Mouse (Mus musculus): ENCODE measurements around the gene Nkx6-1. TPM values are rescaled to one million over a fixed set of nuclear protein-coding genes. Genes with fewer than 3 reads are reported as not detected.

The Nkx6-1 gene
- total RNA-seq (2021), result not detected
- long read RNA-seq, experiment 1, result 0 reads
- long read RNA-seq, experiment 2, result 0 reads

DNA sequence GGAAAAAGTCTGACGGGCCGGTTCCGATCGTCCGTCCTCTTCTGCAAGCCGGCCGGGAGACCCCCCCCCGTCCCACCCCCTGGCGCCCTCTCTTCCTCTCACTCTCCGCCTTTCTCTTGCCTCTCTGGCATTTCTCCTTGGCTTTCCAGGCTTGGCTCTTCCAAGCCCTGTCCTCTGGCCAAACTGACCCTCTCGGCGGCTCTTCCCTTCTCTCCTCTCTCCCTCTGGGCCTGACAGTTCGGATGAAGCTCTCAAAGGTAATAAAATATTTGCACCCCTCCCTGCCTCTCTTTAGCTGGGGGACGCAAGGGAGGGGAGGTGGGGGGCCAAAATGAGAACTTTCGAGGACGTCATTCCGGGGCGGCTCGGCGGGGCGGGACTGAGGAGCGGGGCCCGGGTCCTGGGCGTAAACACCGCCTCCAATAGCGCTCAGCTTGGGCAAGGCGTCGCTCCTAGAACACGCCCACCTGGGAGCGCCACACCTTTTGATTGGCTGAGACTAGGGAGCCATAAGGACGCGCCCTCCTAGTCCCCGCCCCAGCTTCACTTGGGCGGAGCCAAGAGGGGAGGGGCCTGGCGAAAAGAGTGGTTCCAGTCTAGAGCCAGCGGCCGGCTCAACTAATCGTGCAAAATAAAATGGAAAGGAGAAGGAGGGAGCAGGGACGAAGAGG is at the start of gene Nkx6-1:
Nkx6-1 (minus strand) TSS at position 52 of the 671 bp plus-strand sequence.
- peak; percentile 83 to 87 for DNase-seq

DNA sequence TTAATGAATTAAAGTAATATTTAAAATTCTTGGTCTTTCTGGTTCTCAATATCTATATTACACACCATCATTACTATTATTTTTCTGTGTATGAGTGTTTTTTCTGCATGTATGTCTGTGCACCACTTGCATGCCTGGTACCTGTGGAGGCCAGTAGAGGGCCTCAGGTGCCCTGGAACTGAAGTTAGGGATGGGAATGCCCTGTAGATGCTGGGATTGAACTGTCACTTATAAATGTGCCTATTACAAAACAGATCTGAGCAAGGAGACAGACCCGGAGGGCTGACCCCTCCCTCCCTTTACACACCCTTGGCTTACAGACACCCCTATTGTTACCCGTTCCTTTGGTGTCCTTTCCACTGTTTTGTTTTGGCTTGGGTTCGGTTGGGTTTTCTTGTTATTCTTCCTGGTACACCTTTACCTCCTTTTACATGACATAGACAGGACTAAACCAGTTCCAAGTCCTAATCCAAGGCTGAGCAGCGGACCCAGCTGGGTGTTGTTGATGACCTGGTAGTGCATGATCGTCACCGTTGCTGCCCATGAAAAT is 48.3 kb upstream of the Nkx6-1 start:
- no peak for DNase-seq

DNA sequence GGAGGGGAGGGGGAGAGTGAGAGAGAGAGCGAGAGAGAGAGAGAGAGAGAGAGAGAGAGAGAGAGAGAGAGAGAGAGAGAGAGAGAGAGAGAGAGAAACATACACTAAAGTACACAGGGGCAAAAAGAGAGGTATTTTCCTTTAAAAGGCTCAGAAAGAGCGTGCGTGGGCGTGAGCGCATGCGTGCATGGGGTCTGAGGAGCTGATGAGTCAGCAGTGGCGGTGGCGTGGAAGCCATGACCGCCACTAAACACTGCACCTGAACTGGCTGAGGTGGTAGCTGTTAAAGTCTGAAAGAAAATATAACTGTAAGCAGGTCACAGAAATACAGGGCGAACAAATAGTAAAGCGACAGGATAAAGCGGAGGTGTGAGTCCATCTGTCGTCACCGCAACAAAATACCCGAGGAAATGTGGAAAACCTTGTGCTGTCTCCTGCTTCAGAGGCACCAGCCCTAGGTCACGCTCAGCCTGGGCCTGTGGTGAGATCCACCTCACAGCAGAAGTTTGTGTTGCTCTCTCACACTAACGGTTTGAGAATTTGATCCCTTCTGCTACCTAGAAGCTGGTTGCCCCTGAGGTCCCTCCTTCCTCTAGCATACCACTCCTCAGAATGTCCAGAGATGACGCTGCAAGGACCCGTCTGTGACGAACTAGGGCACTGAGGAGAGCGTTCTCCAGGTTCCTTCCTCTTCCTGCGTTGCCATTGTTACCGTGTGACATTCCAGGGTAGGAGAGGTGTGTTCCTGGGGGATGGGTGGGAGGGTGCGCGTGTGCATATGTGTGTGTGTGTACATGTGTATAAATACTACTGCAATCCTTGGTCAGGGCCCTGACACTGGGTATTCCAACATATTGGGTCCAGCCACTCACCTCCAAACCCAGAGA is 38.8 kb upstream of the Nkx6-1 start:
- peak; percentile 5 to 12 for DNase-seq

DNA sequence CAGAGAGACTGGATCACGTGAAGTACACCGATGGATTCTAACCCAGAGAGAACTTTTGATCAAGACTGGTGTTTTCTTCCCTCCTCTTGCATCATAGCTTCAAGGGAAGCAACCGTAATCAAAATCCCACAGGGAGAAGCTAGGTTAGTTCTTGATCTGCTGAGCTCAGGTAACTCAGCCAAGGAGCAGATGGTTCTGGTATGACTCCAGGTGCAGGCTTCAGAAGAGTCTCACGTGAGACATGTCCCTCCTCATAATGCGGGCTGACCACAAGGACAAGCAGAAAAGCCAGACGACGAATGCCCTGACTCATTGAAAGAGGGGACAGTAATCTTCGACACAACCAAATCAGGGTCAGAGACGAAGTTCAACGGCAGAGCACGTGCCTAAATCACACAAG is 37.8 kb upstream of the Nkx6-1 start:
- DNase-seq, result no peak

DNA sequence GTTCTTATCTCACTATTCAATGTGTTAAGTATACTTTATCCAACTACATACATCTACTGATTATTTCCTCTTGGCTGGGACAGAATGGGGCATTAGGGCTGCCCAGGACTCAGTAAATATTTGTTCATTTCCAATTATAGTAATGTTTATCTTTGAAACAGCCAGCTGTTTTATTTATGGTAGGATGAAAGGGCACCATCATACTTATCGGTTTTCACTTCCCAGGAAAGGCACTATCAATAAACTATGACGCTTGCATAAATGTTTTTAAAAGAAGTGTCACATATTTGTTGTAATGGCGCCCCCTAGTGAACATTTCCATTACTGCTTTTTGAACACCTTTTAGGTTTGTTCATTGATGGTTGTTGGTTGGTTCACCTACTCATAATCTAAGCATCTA is 35.8 kb upstream of the Nkx6-1 start:
- DNase-seq, result peak in 1 of 2 experiments; percentile 5

DNA sequence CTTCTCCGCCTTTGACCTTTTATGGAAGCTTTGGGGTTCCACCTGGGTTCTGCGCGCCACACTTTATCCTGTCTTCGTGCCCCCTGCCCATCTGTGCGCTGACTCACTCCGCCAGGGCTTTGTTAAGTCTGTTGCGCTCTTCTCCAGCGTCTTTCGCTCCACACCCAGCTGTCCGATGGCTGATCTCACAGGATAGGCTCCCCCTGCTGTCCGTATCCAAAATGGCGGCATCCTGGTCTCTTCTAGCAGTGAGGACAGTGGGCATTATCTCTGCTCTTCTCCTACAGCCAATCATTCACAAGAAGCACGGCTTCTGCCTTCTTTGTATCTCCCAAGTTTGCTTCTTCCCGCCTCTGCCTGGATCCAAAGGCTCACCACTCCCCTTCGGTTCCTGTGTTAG is 23.8 kb upstream of the Nkx6-1 start:
- DNase-seq, result peak in 1 of 2 experiments; percentile 13

DNA sequence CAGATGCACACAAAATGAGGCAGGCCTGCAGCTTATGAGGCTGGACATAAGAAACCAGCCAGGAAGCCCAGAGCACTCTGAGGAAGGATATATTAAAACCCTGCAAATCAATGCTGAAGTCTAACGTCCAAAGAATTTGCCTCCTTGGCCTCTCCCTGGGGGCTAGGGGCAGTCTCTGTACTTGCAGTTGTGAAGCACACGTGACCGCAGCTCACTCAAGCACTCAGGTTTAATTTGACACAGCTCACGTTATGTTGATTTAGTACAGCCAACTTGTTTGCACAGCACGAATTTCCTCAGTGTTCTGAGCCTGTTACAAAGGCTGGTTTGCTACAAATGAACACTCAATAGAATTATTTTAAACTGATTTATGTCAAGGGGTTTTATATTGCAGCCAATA is 18.5 kb upstream of the Nkx6-1 start:
- DNase-seq, result no peak

DNA sequence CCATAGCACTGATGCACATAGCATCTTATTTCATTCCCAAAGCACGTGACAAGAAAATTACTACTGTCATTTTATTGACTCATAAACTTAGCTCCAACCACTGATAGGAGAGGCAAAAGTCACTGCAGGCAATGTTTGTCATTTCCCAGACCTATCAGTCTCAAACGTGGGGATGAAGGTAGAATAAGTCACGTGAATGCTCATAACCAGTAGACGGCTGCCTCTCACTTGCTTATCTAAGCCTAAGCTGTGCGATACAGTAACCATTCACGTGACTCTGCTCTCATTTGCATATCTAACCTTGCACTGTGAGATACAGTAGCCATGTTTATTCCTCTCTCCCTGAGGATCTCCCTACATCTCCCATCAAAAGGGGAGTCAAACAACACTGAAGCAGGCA is 15.5 kb upstream of the Nkx6-1 start:
- DNase-seq, result no peak

DNA sequence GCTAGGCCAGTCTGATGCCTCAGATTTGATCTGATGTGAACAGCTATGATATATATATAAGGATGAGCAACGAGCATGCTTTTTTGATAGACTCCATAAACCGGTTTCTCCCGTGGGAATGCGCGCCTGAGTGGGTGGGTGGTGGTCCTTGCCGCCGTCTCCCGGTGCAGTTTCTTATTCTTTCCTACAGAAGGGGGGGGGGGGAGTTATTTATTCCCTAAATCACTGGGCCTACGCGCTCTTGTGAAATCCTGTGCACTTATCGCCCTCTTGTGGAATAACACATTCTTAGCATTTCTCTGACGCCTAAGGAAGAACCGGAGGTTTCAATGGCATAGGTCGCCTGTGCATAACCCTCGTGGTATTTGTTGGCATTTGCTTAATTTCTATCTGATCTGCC is 4.6 kb upstream of the Nkx6-1 start:
- DNase-seq, result peak in 1 of 2 experiments; percentile 16

DNA sequence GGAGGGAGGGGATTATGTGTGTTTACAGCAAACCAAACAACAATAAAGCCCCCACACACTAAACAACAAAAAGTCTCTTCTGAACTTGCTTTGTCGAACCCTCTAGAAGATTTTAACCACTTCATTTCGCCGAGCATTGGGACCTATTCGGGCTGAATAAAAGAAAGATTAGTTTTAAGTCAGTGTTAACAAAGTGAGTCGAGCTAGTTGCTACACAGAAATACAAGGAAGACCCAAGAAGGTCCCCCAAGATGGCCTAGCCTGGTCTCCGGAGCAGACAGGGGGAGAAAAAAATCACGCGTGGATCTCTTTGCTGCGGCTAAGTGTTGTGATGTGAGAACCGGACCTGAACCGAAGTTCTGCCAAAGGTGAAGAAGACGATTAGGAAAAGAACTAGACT is 3.7 kb upstream of the Nkx6-1 start:
- no peak for DNase-seq

DNA sequence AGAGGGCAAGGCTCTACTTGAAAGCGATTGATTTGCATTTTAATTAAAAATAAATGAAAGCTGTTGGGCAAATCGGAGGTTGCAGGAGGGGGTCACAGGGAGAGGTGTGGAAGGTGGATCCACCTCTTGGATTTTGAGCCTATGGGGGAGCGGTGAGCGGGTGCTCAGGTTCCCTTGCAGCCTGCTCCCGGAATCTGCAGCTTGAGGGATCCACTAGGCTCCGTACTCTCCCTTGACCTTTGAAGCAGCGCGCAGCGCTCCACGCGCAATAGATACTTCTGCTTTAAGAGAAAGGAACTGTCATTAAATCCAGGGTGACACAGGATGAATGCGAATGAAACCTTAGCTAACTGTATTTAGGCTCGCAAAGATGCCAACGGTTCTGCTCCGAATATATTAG is 3.2 kb upstream of the Nkx6-1 start:
- no peak for DNase-seq

DNA sequence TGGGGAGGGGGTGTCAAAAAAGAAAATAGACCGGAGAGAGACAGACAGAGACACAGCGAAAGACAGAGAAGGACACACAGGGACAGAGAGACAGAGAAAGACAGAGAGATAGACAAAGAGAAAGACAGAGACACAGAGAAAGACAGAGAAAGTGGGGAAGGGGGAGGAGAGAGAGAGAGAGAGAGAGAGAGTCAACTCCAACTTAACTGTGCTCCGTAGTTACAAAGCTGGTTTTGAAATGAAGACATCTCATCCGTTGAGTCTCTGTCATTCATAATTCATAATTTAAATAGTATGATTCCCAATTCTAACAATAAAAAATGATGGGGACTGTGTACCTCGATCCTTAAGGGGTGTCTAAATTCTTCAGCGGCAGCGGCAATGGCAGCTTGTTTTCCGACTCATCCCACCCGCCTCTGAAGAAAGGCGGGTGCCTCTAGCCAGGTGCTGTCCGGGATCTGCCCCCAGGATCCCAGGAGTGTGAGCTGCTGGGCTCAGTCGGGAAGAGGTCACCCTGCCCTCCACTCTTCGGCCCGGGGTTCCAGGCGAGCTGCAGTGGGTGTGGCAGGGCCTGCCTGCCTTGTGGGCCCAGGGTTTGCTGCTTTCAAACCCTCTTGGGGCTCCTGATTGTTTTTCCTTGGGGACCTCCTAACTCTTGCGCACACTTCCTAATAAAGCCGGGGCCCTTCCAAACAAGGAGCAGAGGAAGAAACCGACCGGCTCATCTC is 2.6 kb upstream of the Nkx6-1 start:
- DNase-seq, result no peak

DNA sequence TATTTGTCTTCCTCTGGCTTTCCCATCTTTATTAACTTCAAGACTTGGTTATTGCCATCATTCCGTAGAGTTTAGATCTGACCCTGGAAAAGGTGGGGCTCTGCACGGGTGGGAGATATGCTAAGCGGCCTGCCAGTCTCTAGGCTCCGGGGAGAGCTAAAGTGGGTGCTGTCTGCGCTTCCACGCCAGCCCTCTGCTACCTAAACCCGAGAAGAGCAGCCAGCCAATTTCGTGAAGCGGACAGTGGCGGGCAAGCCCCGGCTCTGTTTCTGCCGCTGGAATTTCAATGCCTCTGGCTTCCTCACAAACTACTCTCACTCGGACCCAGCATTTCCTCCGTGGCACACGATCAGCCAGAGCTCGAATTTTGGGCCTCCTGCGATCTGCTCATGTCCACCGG is 1.9 kb upstream of the Nkx6-1 start:
- no peak for DNase-seq

DNA sequence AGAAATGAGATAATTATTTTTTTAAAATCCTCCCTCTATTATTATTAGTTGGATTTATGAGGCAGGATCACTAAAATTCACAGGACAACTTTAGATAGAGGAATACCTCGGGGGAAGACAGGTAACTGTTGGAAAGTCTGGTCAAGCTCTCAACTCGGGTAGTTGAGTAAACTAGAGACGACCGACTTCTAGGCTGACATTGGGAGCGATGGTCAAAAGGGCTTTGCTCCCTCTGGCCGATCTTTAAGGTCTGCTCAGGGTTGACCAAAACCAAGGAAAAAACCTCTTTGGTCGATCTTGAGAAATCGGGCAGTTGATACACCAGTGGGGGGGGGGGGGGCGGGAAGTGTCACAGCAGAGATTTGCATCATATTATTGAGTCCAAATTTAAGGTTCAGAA is 1.3 kb upstream of the Nkx6-1 start:
- DNase-seq, result no peak

DNA sequence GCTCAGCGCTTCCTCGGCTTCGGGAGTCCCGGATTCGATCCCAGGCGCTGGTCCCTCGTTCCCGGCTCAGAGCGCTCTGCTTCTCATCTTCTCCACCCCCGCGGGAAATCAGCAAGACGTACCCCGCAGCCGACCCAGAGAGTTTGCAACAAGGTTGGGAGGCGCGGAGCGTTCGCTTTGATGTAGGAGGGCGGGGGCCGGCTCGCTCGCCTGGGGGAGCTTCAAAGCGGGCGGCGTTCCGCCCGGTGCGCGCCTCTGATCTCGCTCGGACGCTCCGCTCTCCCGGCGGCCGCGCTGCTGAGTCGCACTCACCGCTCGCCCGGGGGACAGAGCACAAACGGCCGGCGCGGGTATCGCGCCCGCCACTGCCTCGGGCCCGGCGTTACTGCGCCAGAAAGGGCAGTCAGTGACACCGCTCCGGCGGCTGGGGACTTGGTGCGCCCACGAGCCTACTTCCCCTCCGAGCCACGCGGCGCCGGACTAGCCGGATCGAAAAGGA is 324 bp downstream of the Nkx6-1 start:
- peak; percentile 23 to 39 for DNase-seq

DNA sequence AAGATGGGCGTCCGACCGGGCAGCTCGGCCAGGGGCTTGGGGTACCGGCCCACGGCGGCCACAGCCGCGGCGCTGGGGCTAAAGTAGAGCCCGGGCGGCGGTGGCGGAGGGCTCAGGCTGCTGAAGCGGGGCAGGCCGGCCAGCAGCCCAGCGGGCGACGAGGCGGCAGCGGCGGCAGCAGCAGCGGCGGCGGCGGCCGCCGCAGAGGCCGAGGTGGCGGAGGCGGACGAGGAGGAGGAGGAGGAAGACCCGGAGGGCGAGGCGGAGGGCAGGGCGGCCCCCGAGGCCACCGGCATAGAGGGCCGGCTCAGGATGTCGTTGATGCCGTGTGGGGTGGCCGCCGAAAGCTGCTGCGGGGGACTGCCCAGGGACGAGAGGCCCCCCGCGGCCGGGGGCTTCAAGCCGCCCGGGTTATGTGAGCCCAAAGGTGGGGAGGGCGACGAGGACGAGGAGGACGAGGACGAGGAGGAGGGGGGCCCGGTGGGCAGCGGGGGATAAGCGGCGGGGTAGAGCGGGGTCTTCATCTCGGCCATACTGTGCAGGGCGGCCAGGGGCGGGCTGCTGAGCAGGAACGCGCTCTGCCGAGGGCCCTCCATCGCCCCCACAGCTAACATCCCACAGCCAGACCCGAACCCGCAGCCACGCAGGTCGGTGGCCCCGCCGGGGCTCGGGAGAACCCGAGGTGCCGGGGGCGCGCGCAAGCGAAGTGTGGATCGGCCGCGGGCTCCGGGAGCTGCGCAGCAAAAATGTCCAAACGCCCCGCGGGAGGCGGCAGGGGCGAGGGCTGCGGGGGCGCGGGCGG is 974 bp downstream of the Nkx6-1 start:
- no peak for DNase-seq

DNA sequence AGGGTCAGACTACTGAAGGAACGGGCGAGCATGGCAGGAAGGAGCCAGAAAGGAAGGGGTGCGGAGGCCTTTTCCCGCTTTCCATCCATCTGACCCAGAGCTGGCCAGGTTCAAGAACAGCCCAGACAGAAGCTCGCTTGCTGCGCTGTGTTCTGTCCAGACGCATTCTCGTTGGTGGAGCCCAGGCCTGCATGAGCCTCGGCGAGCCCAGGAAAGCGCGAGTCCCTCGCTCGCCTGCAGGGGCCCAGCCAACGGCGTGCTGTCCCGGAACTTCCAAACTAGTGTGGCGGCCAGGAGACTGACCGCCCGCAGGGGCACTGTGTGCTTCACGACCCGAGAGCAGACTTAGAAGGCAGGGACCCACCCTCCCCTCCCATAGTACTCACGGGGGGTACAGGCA is 1.6 kb downstream of the Nkx6-1 start:
- peak; percentile 42 for DNase-seq

DNA sequence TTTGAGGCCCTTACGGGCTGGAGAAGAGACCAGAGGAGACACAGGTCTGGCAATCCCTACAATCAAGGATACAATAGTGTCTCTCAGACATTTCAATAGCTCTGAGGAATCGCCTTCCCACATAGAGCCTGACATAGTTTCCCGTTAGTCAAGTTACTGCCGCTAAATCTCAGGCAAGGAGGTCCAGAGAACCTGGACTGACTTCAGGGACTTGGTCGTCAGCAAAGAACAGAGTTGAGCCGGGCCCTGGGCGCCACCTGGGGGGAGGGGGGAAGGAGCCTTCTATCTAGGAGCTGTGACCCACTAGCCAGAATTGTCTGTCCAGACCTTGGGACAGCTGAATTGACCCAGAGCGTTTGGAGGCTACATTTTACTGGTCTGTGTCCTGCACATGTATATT is 2.3 kb downstream of the Nkx6-1 start:
- DNase-seq, result no peak

DNA sequence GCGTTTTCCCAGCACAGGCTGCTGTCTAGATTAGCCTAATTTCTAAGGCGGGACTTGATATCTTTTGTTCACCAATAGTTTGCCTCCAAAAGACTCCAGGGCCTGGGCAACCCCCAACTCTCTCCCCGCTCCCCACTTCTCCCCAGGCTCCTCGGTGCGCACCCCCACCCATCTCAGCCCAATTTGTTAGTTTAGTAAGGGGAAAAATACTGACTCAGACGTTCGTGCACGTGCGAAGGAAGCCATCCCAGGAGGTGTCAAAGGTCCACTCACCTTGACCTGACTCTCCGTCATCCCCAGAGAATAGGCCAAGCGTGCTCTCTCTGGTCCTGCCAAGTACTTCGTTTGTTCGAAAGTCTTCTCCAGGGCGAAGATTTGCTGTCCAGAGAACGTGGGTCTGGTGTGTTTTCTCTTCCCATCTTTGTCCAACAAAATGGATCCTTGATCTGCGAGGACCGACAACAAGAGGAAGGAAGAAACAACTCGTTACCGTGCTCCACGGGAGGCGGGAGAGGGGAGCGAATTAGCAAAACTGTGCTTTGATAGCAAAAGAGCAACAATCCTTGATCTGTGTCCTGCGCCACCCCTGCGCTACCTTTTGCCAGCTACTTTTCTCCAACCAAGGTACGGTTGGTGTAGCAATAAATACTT is 3.1 kb downstream of the Nkx6-1 start:
- DNase-seq, result no peak

DNA sequence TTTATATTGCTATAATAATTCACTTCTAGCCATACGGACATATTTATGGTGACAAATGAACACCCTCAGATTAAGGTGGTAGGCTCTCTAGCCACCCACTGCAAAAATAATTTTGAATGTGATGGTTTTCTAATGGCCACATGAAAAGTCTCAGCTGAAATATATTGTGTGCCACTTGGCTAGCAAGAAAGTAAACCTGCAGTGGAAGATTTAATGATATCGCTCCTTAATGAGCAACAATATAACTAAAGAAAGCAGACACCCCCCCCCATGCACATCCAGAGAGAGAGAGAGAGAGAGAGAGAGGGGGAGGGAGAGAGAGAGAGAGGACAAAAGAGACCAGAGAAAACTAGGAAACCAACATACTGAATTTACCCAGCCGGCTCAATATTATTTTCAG is 4.1 kb downstream of the Nkx6-1 start:
- DNase-seq, result no peak

DNA sequence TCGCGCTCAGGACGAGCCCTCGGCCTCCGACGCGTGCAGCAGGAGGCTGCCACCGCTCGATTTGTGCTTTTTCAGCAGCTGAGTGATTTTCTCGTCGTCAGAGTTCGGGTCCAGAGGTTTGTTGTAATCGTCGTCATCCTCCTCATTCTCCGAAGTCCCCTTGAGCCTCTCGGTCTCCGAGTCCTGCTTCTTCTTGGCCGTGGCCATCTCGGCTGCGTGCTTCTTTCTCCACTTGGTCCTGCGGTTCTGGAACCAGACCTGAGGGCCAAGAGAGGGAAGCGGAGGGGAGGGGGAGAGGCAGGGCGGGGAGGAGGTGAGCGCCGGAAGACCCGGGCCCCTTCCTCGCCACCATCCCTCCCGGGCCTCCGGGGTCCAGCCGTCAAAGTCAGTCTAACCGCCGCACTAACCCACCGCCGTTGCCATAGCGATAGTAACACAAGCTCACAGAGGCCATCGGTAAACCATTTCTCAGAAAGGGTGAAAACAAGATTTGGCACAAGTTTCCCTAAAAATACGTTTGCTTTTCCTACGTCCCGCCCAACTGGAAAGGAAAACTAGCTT is 5.3 kb downstream of the Nkx6-1 start:
- no peak for DNase-seq

Data from adrenal gland, postnatal 36 days (tissue).